Mouse (Mus musculus): ENCODE results near the gene Bche. TPM values are rescaled to one million over a fixed set of nuclear protein-coding genes. Genes with fewer than 3 reads are reported as not detected.

Gene Bche
- polyA plus RNA-seq, 1 experiment: 0.01 TPM

GRCm38 (mm10) chr3:73724869-73725268 is 16.7 kb upstream of the Bche start:
- no peaks in the 10 kb centered on the region for H3K27me3 ChIP-seq (ENCODE audit: control insufficient read depth, insufficient read depth, insufficient read length)
- H3ac ChIP-seq (ENCODE audit: control insufficient read depth, insufficient read length): no peak overlapping the region
- no peak overlapping the region for H3K4me2 ChIP-seq (ENCODE audit: low read depth)
- no peak for TF ChIP-seq SRF (IDR thresholded peaks at IDR 0.05; ENCODE audit: control insufficient read depth, insufficient read length, low read depth)
- no peak for TF ChIP-seq TCF12 (IDR thresholded peaks at IDR 0.05; ENCODE audit: insufficient read depth, poor library complexity, severe bottlenecking)
- TF ChIP-seq MAX (IDR thresholded peaks at IDR 0.05; ENCODE audit: low read depth): no peak
- no peak for TF ChIP-seq MYOD1 (IDR thresholded peaks at IDR 0.05; ENCODE audit: control insufficient read depth in 1 of 3, insufficient read length in 2 of 3, low read depth in 2 of 3)
- TF ChIP-seq USF1 (IDR thresholded peaks at IDR 0.05; ENCODE audit: low read depth): no peak
- no peak for TF ChIP-seq POLR2A (IDR thresholded peaks at IDR 0.05; ENCODE audit: insufficient read length, low read depth)
- TF ChIP-seq E2F4 (IDR thresholded peaks at IDR 0.05; ENCODE audit: insufficient read depth): no peak
- no peak for TF ChIP-seq MYOG (IDR thresholded peaks at IDR 0.05; ENCODE audit: control insufficient read depth in 1 of 3, insufficient read depth in 1 of 3, insufficient read length in 2 of 3, low read depth in 2 of 3)
- TF ChIP-seq TCF3 (IDR thresholded peaks at IDR 0.05; ENCODE audit: insufficient read length, low read depth): no peak
- no peak for TF ChIP-seq CEBPB (IDR thresholded peaks at IDR 0.05; ENCODE audit: insufficient read depth, poor library complexity, severe bottlenecking)
- TF ChIP-seq POLR2AphosphoS2 (IDR thresholded peaks at IDR 0.05; ENCODE audit: insufficient read length, low read depth): no peak
- TF ChIP-seq REST (IDR thresholded peaks at IDR 0.05; ENCODE audit: insufficient read depth, insufficient read length): no peak
- no peaks in the 10 kb centered on the region for H3K36me3 ChIP-seq (ENCODE audit: control insufficient read depth, insufficient read depth)
- H3K79me2 ChIP-seq (ENCODE audit: control insufficient read depth, insufficient read depth): no peaks in the 10 kb centered on the region
- no peak overlapping the region for H3K4me3 ChIP-seq

GRCm38 (mm10) chr3:73717610-73718284 is 9.5 kb upstream of the Bche start:
- Histone ChIP-seq H3K27me3 (ENCODE audit: control insufficient read depth, insufficient read depth, insufficient read length) (no peaks in the 10 kb centered on the region), H3K79me2 (ENCODE audit: control insufficient read depth, insufficient read depth) (no peaks in the 10 kb centered on the region), H3K4me3 (no peak overlapping the region), H3ac (ENCODE audit: control insufficient read depth, insufficient read length) (no peak overlapping the region), H3K36me3 (ENCODE audit: control insufficient read depth, insufficient read depth) (no peaks in the 10 kb centered on the region), H3K4me2 (ENCODE audit: low read depth) (no peak overlapping the region)
- TF ChIP-seq SRF (IDR thresholded peaks at IDR 0.05; ENCODE audit: control insufficient read depth, insufficient read length, low read depth) (no peak), MYOD1 (IDR thresholded peaks at IDR 0.05; ENCODE audit: control insufficient read depth in 1 of 3, insufficient read length in 2 of 3, low read depth in 2 of 3) (no peak), MAX (IDR thresholded peaks at IDR 0.05; ENCODE audit: low read depth) (no peak), TCF3 (IDR thresholded peaks at IDR 0.05; ENCODE audit: insufficient read length, low read depth) (no peak), CEBPB (IDR thresholded peaks at IDR 0.05; ENCODE audit: insufficient read depth, poor library complexity, severe bottlenecking) (no peak), POLR2AphosphoS2 (IDR thresholded peaks at IDR 0.05; ENCODE audit: insufficient read length, low read depth) (no peak), REST (IDR thresholded peaks at IDR 0.05; ENCODE audit: insufficient read depth, insufficient read length) (no peak), USF1 (IDR thresholded peaks at IDR 0.05; ENCODE audit: low read depth) (no peak), MYOG (IDR thresholded peaks at IDR 0.05; ENCODE audit: control insufficient read depth in 1 of 3, insufficient read depth in 1 of 3, insufficient read length in 2 of 3, low read depth in 2 of 3) (no peak), TCF12 (IDR thresholded peaks at IDR 0.05; ENCODE audit: insufficient read depth, poor library complexity, severe bottlenecking) (no peak), POLR2A (IDR thresholded peaks at IDR 0.05; ENCODE audit: insufficient read length, low read depth) (no peak), E2F4 (IDR thresholded peaks at IDR 0.05; ENCODE audit: insufficient read depth) (no peak)

GRCm38 (mm10) chr3:73709871-73710270 is 1.7 kb upstream of the Bche start:
- Histone ChIP-seq H3ac (ENCODE audit: control insufficient read depth, insufficient read length) (no peak overlapping the region), H3K79me2 (ENCODE audit: control insufficient read depth, insufficient read depth) (no peaks in the 10 kb centered on the region), H3K27me3 (ENCODE audit: control insufficient read depth, insufficient read depth, insufficient read length) (no peaks in the 10 kb centered on the region), H3K36me3 (ENCODE audit: control insufficient read depth, insufficient read depth) (no peaks in the 10 kb centered on the region), H3K4me2 (ENCODE audit: low read depth) (no peak overlapping the region), H3K4me3 (no peak overlapping the region)
- TF ChIP-seq MYOD1 (IDR thresholded peaks at IDR 0.05; ENCODE audit: control insufficient read depth in 1 of 3, insufficient read length in 2 of 3, low read depth in 2 of 3) (no peak), SRF (IDR thresholded peaks at IDR 0.05; ENCODE audit: control insufficient read depth, insufficient read length, low read depth) (no peak), USF1 (IDR thresholded peaks at IDR 0.05; ENCODE audit: low read depth) (no peak), E2F4 (IDR thresholded peaks at IDR 0.05; ENCODE audit: insufficient read depth) (no peak), POLR2AphosphoS2 (IDR thresholded peaks at IDR 0.05; ENCODE audit: insufficient read length, low read depth) (no peak), POLR2A (IDR thresholded peaks at IDR 0.05; ENCODE audit: insufficient read length, low read depth) (no peak), MYOG (IDR thresholded peaks at IDR 0.05; ENCODE audit: control insufficient read depth in 1 of 3, insufficient read depth in 1 of 3, insufficient read length in 2 of 3, low read depth in 2 of 3) (no peak), REST (IDR thresholded peaks at IDR 0.05; ENCODE audit: insufficient read depth, insufficient read length) (no peak), CEBPB (IDR thresholded peaks at IDR 0.05; ENCODE audit: insufficient read depth, poor library complexity, severe bottlenecking) (no peak), TCF12 (IDR thresholded peaks at IDR 0.05; ENCODE audit: insufficient read depth, poor library complexity, severe bottlenecking) (no peak)

GRCm38 (mm10) chr3:73707461-73708409 is 480 bp downstream of the Bche start:
- no peaks in the 10 kb centered on the region for H3K79me2 ChIP-seq (ENCODE audit: control insufficient read depth, insufficient read depth)
- no peak overlapping the region for H3K4me3 ChIP-seq
- peak overlapping the region; percentile 57 for H3K4me2 ChIP-seq (ENCODE audit: low read depth)
- no peak overlapping the region for H3ac ChIP-seq (ENCODE audit: control insufficient read depth, insufficient read length)
- no peaks in the 10 kb centered on the region for H3K36me3 ChIP-seq (ENCODE audit: control insufficient read depth, insufficient read depth)
- H3K27me3 ChIP-seq (ENCODE audit: control insufficient read depth, insufficient read depth, insufficient read length): no peaks in the 10 kb centered on the region
- TF ChIP-seq MAX (IDR thresholded peaks at IDR 0.05; ENCODE audit: low read depth) (no peak), REST (IDR thresholded peaks at IDR 0.05; ENCODE audit: insufficient read depth, insufficient read length) (no peak), MYOG (IDR thresholded peaks at IDR 0.05; ENCODE audit: control insufficient read depth in 1 of 3, insufficient read depth in 1 of 3, insufficient read length in 2 of 3, low read depth in 2 of 3) (no peak), TCF3 (IDR thresholded peaks at IDR 0.05; ENCODE audit: insufficient read length, low read depth) (no peak), CEBPB (IDR thresholded peaks at IDR 0.05; ENCODE audit: insufficient read depth, poor library complexity, severe bottlenecking) (no peak)
